Mouse (Mus musculus): Measurements from ENCODE around the gene Snd1. TPM values are rescaled to one million over a fixed set of nuclear protein-coding genes. Genes with fewer than 3 reads are reported as not detected.

The Snd1 gene
- total RNA-seq, 1 experiment, result 343 TPM

- Histone ChIP-seq H3K9ac (ENCODE audit: insufficient read depth, low read depth, low read length, poor library complexity, severe bottlenecking) (no peak overlapping the region), H3K4me3 (ENCODE audit: insufficient read depth in 1 of 2, low read depth in 1 of 2, low read length in 2 of 2, poor library complexity in 1 of 2, severe bottlenecking in 1 of 2) (no peak overlapping the region), H3K36me3 (ENCODE audit: control insufficient read depth, insufficient read depth, low read length, poor library complexity, severe bottlenecking) (peaks cover 2% of the 10 kb centered on the region), H3K27ac (ENCODE audit: insufficient read depth, low read depth, low read length, poor library complexity, severe bottlenecking) (no peak overlapping the region), H3K9me3 (ENCODE audit: control insufficient read depth, insufficient read depth, low read depth, low read length) (no peaks in the 10 kb centered on the region), H3K4me1 (ENCODE audit: control insufficient read depth in 2 of 2, insufficient read depth in 2 of 2, low read length in 2 of 2, poor library complexity in 1 of 2) (peaks cover 0 to 16% of the 10 kb centered on the region in 2 experiments; a peak in 2 of 4 replicates)
- in situ Hi-C loops (cut with MboI; ENCODE audit: low sequenced_read_pairs in 2 of 2, unreplicated experiment in 2 of 2), result no loop called here
- TF ChIP-seq ZNF384 (IDR thresholded peaks at IDR 0.05; ENCODE audit: low read depth, low read length) (no peak), ZC3H11A (IDR thresholded peaks at IDR 0.05; ENCODE audit: borderline replicate concordance, low read depth, low read length) (no peak), HCFC1 (IDR thresholded peaks at IDR 0.05; ENCODE audit: borderline replicate concordance, insufficient read depth, low read length) (no peak), CHD2 (IDR thresholded peaks at IDR 0.05; ENCODE audit: low read depth, low read length) (no peak), MAFK (IDR thresholded peaks at IDR 0.05; ENCODE audit: insufficient read depth, low read depth, low read length) (no peak)
- no peak for DNase-seq (ENCODE audit: low read depth, low spot score)
These were observed 79.5 kb downstream of the Snd1 start for GRCm38 (mm10) chr6:28554470-28554869.

GRCm38 (mm10) chr6:28555002-28555401, 80.1 kb downstream of the Snd1 start:
- no peak overlapping the region for H3K4me3 ChIP-seq (ENCODE audit: insufficient read depth in 1 of 2, low read depth in 1 of 2, low read length in 2 of 2, poor library complexity in 1 of 2, severe bottlenecking in 1 of 2)
- no peaks in the 10 kb centered on the region for H3K9me3 ChIP-seq (ENCODE audit: control insufficient read depth, insufficient read depth, low read depth, low read length)
- peaks cover 2% of the 10 kb centered on the region for H3K36me3 ChIP-seq (ENCODE audit: control insufficient read depth, insufficient read depth, low read length, poor library complexity, severe bottlenecking)
- DNase-seq (ENCODE audit: low read depth, low spot score), result no peak
- in situ Hi-C loops (cut with MboI; ENCODE audit: low sequenced_read_pairs in 2 of 2, unreplicated experiment in 2 of 2), result no loop called here
- TF ChIP-seq ZNF384 (IDR thresholded peaks at IDR 0.05; ENCODE audit: low read depth, low read length) (no peak), CHD2 (IDR thresholded peaks at IDR 0.05; ENCODE audit: low read depth, low read length) (no peak), MAFK (IDR thresholded peaks at IDR 0.05; ENCODE audit: insufficient read depth, low read depth, low read length) (no peak)
- H3K4me1 ChIP-seq (ENCODE audit: control insufficient read depth in 2 of 2, insufficient read depth in 2 of 2, low read length in 2 of 2, poor library complexity in 1 of 2), result peaks cover 0 to 15% of the 10 kb centered on the region in 2 experiments; a peak in 2 of 4 replicates
- no peak overlapping the region for H3K9ac ChIP-seq (ENCODE audit: insufficient read depth, low read depth, low read length, poor library complexity, severe bottlenecking)
- no peak overlapping the region for H3K27ac ChIP-seq (ENCODE audit: insufficient read depth, low read depth, low read length, poor library complexity, severe bottlenecking)

GRCm38 (mm10) chr6:28555428-28555827, 80.5 kb downstream of the Snd1 start:
- peaks cover 5% of the 10 kb centered on the region for H3K36me3 ChIP-seq (ENCODE audit: control insufficient read depth, insufficient read depth, low read length, poor library complexity, severe bottlenecking)
- peaks cover 0 to 12% of the 10 kb centered on the region in 2 experiments; a peak in 2 of 4 replicates for H3K4me1 ChIP-seq (ENCODE audit: control insufficient read depth in 2 of 2, insufficient read depth in 2 of 2, low read length in 2 of 2, poor library complexity in 1 of 2)

GRCm38 (mm10) chr6:28557728-28558127, 82.8 kb downstream of the Snd1 start:
- no peak overlapping the region for H3K27ac ChIP-seq (ENCODE audit: insufficient read depth, low read depth, low read length, poor library complexity, severe bottlenecking)
- TF ChIP-seq ZNF384 (IDR thresholded peaks at IDR 0.05; ENCODE audit: low read depth, low read length), result no peak
- TF ChIP-seq ZC3H11A (IDR thresholded peaks at IDR 0.05; ENCODE audit: borderline replicate concordance, low read depth, low read length), result no peak
- TF ChIP-seq CHD2 (IDR thresholded peaks at IDR 0.05; ENCODE audit: low read depth, low read length), result no peak
- no peak for TF ChIP-seq MAFK (IDR thresholded peaks at IDR 0.05; ENCODE audit: insufficient read depth, low read depth, low read length)
- in situ Hi-C loops (cut with MboI; ENCODE audit: low sequenced_read_pairs in 2 of 2, unreplicated experiment in 2 of 2), result no loop called here

More at GRCm38 (mm10) chr6:28555428-28555827, 80.5 kb downstream of the Snd1 start:
- no peak for DNase-seq (ENCODE audit: low read depth, low spot score)
- TF ChIP-seq CHD2 (IDR thresholded peaks at IDR 0.05; ENCODE audit: low read depth, low read length) (no peak), MAFK (IDR thresholded peaks at IDR 0.05; ENCODE audit: insufficient read depth, low read depth, low read length) (no peak), HCFC1 (IDR thresholded peaks at IDR 0.05; ENCODE audit: borderline replicate concordance, insufficient read depth, low read length) (no peak), ZNF384 (IDR thresholded peaks at IDR 0.05; ENCODE audit: low read depth, low read length) (no peak), ZC3H11A (IDR thresholded peaks at IDR 0.05; ENCODE audit: borderline replicate concordance, low read depth, low read length) (no peak)
- no peak overlapping the region for H3K9ac ChIP-seq (ENCODE audit: insufficient read depth, low read depth, low read length, poor library complexity, severe bottlenecking)
- no peaks in the 10 kb centered on the region for H3K9me3 ChIP-seq (ENCODE audit: control insufficient read depth, insufficient read depth, low read depth, low read length)
- H3K4me3 ChIP-seq (ENCODE audit: insufficient read depth in 1 of 2, low read depth in 1 of 2, low read length in 2 of 2, poor library complexity in 1 of 2, severe bottlenecking in 1 of 2), result no peak overlapping the region
- in situ Hi-C loops (cut with MboI; ENCODE audit: low sequenced_read_pairs in 2 of 2, unreplicated experiment in 2 of 2), result no loop called here
- no peak overlapping the region for H3K27ac ChIP-seq (ENCODE audit: insufficient read depth, low read depth, low read length, poor library complexity, severe bottlenecking)

GRCm38 (mm10) chr6:28559419-28559818, 84.5 kb downstream of the Snd1 start:
- Histone ChIP-seq H3K4me3 (ENCODE audit: insufficient read depth in 1 of 2, low read depth in 1 of 2, low read length in 2 of 2, poor library complexity in 1 of 2, severe bottlenecking in 1 of 2) (no peak overlapping the region), H3K9me3 (ENCODE audit: control insufficient read depth, insufficient read depth, low read depth, low read length) (no peaks in the 10 kb centered on the region), H3K4me1 (ENCODE audit: control insufficient read depth in 2 of 2, insufficient read depth in 2 of 2, low read length in 2 of 2, poor library complexity in 1 of 2) (peaks cover 0 to 10% of the 10 kb centered on the region in 2 experiments; a peak in 2 of 4 replicates), H3K36me3 (ENCODE audit: control insufficient read depth, insufficient read depth, low read length, poor library complexity, severe bottlenecking) (peaks cover 7% of the 10 kb centered on the region), H3K9ac (ENCODE audit: insufficient read depth, low read depth, low read length, poor library complexity, severe bottlenecking) (no peak overlapping the region), H3K27ac (ENCODE audit: insufficient read depth, low read depth, low read length, poor library complexity, severe bottlenecking) (no peak overlapping the region)
- TF ChIP-seq MAFK (IDR thresholded peaks at IDR 0.05; ENCODE audit: insufficient read depth, low read depth, low read length) (no peak), CHD2 (IDR thresholded peaks at IDR 0.05; ENCODE audit: low read depth, low read length) (no peak), ZC3H11A (IDR thresholded peaks at IDR 0.05; ENCODE audit: borderline replicate concordance, low read depth, low read length) (no peak), ZNF384 (IDR thresholded peaks at IDR 0.05; ENCODE audit: low read depth, low read length) (no peak), HCFC1 (IDR thresholded peaks at IDR 0.05; ENCODE audit: borderline replicate concordance, insufficient read depth, low read length) (no peak)
- in situ Hi-C loops (cut with MboI; ENCODE audit: low sequenced_read_pairs in 2 of 2, unreplicated experiment in 2 of 2), result no loop called here
- DNase-seq (ENCODE audit: low read depth, low spot score), result no peak

More at GRCm38 (mm10) chr6:28557728-28558127, 82.8 kb downstream of the Snd1 start:
- no peaks in the 10 kb centered on the region for H3K9me3 ChIP-seq (ENCODE audit: control insufficient read depth, insufficient read depth, low read depth, low read length)
- no peak overlapping the region for H3K9ac ChIP-seq (ENCODE audit: insufficient read depth, low read depth, low read length, poor library complexity, severe bottlenecking)
- no peak for DNase-seq (ENCODE audit: low read depth, low spot score)
- peaks cover 0 to 12% of the 10 kb centered on the region in 2 experiments; a peak in 2 of 4 replicates for H3K4me1 ChIP-seq (ENCODE audit: control insufficient read depth in 2 of 2, insufficient read depth in 2 of 2, low read length in 2 of 2, poor library complexity in 1 of 2)
- H3K4me3 ChIP-seq (ENCODE audit: insufficient read depth in 1 of 2, low read depth in 1 of 2, low read length in 2 of 2, poor library complexity in 1 of 2, severe bottlenecking in 1 of 2), result no peak overlapping the region
- peaks cover 7% of the 10 kb centered on the region for H3K36me3 ChIP-seq (ENCODE audit: control insufficient read depth, insufficient read depth, low read length, poor library complexity, severe bottlenecking)
